Mouse (Mus musculus): ENCODE measurements at regions not wholly inside any gene's neighbourhood (a gene's known extent, or its start where the extent isn't known, plus 50 kb on each side); places are given as distances from the start of the nearest gene placed in this dataset.

DNA sequence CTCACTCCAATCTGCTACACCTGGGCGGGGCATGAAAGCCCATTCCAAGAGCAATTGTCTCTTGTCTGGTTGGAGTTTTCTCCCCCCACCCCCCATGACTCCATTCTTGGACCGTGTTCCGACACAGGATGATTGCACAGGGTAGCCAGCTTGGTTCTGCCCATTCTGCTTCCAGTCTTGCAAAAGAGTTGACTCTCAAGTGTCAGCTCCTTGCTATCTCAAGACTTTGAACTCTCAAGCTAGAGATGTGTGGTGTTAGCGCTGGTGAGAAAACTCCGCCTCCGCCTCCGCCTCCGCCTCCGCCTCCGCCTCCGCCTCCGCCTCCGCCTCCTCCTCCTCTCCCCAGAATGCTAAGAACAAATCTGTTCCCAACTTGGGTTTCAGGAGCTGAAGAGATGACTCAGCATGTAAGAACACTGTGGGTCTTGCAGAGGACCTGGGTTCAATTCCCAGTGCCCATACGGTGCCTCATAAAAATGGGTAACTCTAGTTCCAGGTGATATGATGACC lies 135.1 kb downstream of the Bcat1 start:
- no peaks in the 10 kb centered on the region for H3K27me3 ChIP-seq (replicated peaks)
- no peak for ATAC-seq (ENCODE audit: extremely low read depth, insufficient number of reproducible peaks, low FRiP score, low TSS enrichment)
- no peak overlapping the region for H3K9ac ChIP-seq
- H3K27ac ChIP-seq (replicated peaks): no peak overlapping the region
- H3K36me3 ChIP-seq: no peaks in the 10 kb centered on the region
- no peaks in the 10 kb centered on the region for H3K4me1 ChIP-seq
- no peaks in the 10 kb centered on the region for H3K9me3 ChIP-seq
- no peak overlapping the region for H3K4me3 ChIP-seq
- H3K4me2 ChIP-seq: no peak overlapping the region
- 79% methylated on average over 14 of the region's 14 CpGs for WGBS

DNA sequence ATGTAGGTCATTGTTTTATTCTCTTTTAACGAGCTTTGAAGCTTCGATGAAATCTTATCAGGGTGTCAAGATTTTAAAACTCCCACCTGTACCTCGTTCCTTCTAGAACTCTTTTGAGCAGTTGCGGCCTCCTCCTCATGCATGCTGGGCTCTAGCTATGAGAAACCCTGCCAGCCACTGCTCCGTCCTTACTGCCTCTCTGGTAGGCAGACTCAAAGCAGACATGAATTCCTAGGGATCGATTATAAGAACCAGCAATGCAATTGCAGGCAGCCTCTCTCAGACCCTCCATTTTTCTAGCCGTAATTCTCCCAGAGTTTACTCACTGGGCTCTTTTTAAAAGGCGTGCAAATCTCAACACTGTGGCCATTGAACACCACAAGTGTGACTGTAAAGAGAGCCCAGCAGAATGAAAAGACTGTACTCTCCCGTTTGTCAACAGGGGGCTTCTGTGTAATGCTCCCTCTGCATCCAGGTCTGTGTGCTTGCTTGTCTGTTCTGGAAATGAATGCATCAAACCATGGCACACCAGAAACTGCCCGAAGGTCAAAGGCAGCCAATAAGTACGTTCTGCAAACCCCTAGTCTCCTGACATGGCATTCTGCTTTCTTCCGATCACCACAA lies 137.3 kb downstream of the Bcat1 start:
- 77% methylated on average over 12 of the region's 12 CpGs for WGBS
- ATAC-seq (ENCODE audit: extremely low read depth, insufficient number of reproducible peaks, low FRiP score, low TSS enrichment): no peak

DNA sequence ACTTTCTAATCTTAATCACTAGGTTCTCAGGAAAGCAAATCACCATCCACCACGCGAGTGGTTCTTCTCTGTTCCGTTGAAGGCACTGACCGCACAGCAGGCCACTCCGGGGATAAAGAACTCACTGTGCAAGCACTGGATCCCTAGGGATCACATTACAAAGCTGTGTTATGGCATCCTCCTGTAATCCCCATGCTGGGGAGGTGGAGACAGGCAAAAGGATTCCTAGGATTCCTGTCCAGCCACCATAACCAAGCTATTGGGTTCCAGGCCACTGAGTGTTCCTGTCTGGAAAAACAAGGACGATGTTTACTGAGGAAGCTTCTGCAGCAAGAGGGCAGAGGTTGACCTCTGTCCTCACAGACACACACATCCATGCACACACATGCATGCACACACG lies 138.8 kb downstream of the Bcat1 start:
- no peak overlapping the region for H3K27ac ChIP-seq (replicated peaks)
- no peaks in the 10 kb centered on the region for H3K27me3 ChIP-seq (replicated peaks)
- no peak for ATAC-seq (ENCODE audit: extremely low read depth, insufficient number of reproducible peaks, low FRiP score, low TSS enrichment)
- H3K4me3 ChIP-seq: no peak overlapping the region
- H3K9me3 ChIP-seq: 0 out of 2 replicates have a peak, but pooled peaks cover 3% of the 10 kb centered on the region
- WGBS: 68% methylated on average over 7 of the region's 7 CpGs
- no peaks in the 10 kb centered on the region for H3K36me3 ChIP-seq
- H3K4me2 ChIP-seq: no peak overlapping the region
- H3K4me1 ChIP-seq: no peaks in the 10 kb centered on the region
- H3K9ac ChIP-seq: no peak overlapping the region

More for the DNA sequence above, 137.3 kb downstream of the Bcat1 start:
- no peak overlapping the region for H3K27ac ChIP-seq (replicated peaks)
- H3K9me3 ChIP-seq: no peaks in the 10 kb centered on the region
- H3K27me3 ChIP-seq (replicated peaks): no peaks in the 10 kb centered on the region
- no peaks in the 10 kb centered on the region for H3K36me3 ChIP-seq
- no peak overlapping the region for H3K4me3 ChIP-seq
- H3K4me2 ChIP-seq: no peak overlapping the region
- H3K4me1 ChIP-seq: no peaks in the 10 kb centered on the region
- no peak overlapping the region for H3K9ac ChIP-seq

DNA sequence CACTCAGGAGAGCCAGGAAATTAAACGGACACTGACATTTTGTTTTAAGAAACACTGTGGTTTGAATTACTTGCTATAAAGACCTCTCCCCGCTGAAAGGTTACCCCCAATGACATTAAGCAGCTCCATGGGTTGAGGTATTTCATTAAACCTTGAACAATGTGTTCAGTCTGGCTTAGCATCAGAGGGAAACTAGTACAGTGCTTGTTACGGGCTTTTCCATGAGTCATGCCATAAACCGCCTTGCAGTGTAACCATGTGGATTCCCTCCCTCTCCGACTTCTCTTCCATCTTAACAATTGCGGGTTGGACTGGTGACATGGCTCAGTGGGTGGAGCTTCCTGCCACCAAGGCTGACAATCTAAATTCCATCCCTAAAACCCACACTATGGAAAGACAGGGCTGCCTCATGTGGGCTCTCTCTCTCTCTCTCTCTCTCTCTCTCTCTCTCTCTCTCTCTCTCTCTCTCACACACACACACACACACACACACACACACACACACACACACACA lies 142.2 kb downstream of the Bcat1 start:
- Histone ChIP-seq H3K27ac (replicated peaks) (no peak overlapping the region), H3K36me3 (no peaks in the 10 kb centered on the region), H3K9ac (no peak overlapping the region), H3K4me2 (no peak overlapping the region), H3K4me3 (no peak overlapping the region), H3K27me3 (replicated peaks) (no peaks in the 10 kb centered on the region), H3K4me1 (no peaks in the 10 kb centered on the region), H3K9me3 (0 out of 2 replicates have a peak, but pooled peaks cover 3% of the 10 kb centered on the region)
- no peak for ATAC-seq (ENCODE audit: extremely low read depth, insufficient number of reproducible peaks, low FRiP score, low TSS enrichment)
- WGBS: 66% methylated on average over 6 of the region's 6 CpGs

DNA sequence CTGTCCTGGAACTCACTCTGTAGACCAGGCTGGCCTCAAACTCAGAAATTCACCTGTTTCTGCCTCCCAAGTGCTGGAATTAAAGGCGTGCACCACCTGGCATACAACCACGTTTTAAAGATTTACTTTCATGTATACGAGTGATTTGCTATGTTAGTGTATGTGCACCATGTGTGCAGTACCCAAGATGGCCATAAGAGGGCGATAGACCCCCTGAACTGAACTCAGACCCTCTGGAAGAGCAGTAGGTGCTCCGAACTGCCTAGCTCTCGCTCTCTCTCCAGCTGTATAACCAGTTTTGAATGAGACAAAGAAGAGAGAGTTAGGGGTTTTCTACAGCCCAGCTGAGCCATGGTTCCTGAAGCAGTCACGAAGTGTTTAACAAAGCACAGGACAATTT lies 143.6 kb downstream of the Bcat1 start:
- Histone ChIP-seq H3K4me1 (peaks cover 7% of the 10 kb centered on the region; the same call in 1 of the 2 replicates), H3K27me3 (replicated peaks) (no peaks in the 10 kb centered on the region), H3K36me3 (no peaks in the 10 kb centered on the region), H3K27ac (replicated peaks) (no peak overlapping the region), H3K9ac (no peak overlapping the region), H3K4me2 (no peak overlapping the region), H3K4me3 (no peak overlapping the region), H3K9me3 (0 out of 2 replicates have a peak, but pooled peaks cover 3% of the 10 kb centered on the region)
- ATAC-seq (ENCODE audit: extremely low read depth, insufficient number of reproducible peaks, low FRiP score, low TSS enrichment): no peak
- WGBS: 72% methylated on average over 7 of the region's 7 CpGs

DNA sequence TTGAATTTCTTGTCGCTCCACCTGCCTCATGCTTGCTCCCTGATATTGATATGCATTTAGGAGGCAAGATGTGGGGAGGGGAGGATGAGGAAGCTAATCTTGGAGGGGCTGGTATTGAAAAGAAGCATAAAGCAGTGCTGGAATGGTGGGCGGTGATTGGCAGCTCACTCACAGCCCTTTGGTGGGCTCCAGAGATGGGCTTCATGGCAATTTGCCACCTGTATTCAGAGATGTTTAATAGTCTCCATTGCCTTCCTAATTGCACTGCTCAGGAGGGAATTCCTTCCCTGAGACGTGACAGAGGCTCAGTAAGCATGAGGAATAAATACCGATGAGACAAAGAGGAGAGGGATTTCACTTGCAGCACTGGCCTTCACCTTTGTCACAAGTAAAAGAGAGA lies 146.0 kb downstream of the Bcat1 start:
- no peak overlapping the region for H3K9ac ChIP-seq
- no peak overlapping the region for H3K27ac ChIP-seq (replicated peaks)
- H3K36me3 ChIP-seq: no peaks in the 10 kb centered on the region
- peaks cover 7% of the 10 kb centered on the region; the same call in 1 of the 2 replicates for H3K4me1 ChIP-seq
- no peak overlapping the region for H3K4me2 ChIP-seq
- 77% methylated on average over 4 of the region's 4 CpGs for WGBS
- no peak overlapping the region for H3K4me3 ChIP-seq
- H3K9me3 ChIP-seq: 0 out of 2 replicates have a peak, but pooled peaks cover 3% of the 10 kb centered on the region
- ATAC-seq (ENCODE audit: extremely low read depth, insufficient number of reproducible peaks, low FRiP score, low TSS enrichment): no peak
- H3K27me3 ChIP-seq (replicated peaks): no peaks in the 10 kb centered on the region

DNA sequence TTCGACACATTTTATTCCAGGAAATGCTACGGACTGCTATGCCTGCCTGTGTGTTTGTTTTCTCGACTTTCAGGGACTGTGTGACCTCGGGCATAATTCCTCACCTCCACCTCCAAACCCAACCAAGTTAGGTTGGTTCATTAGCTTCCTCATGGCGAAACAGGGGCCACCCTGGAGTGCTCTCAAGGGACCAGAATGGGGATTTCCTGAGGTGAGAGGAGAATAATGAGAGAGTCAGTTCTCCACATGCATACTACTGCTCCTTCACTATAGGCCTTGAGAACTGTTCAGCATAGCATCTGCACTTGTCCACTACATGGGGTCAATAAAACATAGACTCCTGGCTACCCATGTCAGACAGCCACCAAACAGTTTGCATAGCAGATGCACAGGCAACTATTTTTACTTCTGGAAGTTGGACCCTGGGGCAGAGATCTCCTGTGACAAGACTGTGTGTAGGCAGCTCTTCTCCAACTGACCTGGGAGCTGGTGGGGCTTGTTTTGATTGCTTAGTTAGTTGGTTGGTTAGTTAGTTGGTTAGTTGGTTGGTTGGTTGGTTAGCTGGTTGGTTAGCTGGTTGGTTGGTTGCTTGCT lies 146.6 kb downstream of the Bcat1 start:
- Histone ChIP-seq H3K9me3 (0 out of 2 replicates have a peak, but pooled peaks cover 3% of the 10 kb centered on the region), H3K4me3 (no peak overlapping the region), H3K9ac (no peak overlapping the region), H3K27me3 (replicated peaks) (no peaks in the 10 kb centered on the region), H3K4me2 (no peak overlapping the region), H3K36me3 (no peaks in the 10 kb centered on the region), H3K4me1 (peaks cover 7% of the 10 kb centered on the region; the same call in 1 of the 2 replicates), H3K27ac (replicated peaks) (no peak overlapping the region)
- no peak for ATAC-seq (ENCODE audit: extremely low read depth, insufficient number of reproducible peaks, low FRiP score, low TSS enrichment)
- 67% methylated on average over 5 of the region's 5 CpGs for WGBS

DNA sequence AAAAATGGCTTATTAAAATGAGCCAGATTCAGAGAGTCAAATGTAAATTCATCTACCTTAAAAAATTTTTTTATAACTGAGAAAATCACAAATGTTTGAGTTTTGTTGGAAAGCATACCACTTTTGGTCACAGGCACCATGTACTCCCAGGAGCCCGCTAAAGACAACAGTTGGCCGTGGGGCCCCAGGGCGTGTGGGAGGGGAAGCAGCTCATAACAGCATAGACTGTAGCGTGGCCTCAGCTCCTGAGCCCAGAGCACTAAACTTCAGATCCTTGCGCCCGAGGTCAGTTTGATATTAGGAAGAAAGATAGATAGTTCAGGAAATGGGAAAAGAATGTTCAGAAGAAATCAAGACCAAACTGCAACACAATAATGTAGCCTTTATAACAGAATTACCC lies 145.8 kb upstream of the Sox5 start:
- no peaks in the 10 kb centered on the region for H3K36me3 ChIP-seq
- H3K4me3 ChIP-seq: no peak overlapping the region
- no peak overlapping the region for H3K4me2 ChIP-seq
- 0 out of 2 replicates have a peak overlapping the region, but pooled peaks have one; percentile 20 for H3K27ac ChIP-seq (replicated peaks)
- H3K9me3 ChIP-seq: 0 out of 2 replicates have a peak, but pooled peaks cover 3% of the 10 kb centered on the region
- H3K4me1 ChIP-seq: peaks cover 7% of the 10 kb centered on the region; the same call in 1 of the 2 replicates
- no peak for ATAC-seq (ENCODE audit: extremely low read depth, insufficient number of reproducible peaks, low FRiP score, low TSS enrichment)
- no peaks in the 10 kb centered on the region for H3K27me3 ChIP-seq (replicated peaks)
- no peak overlapping the region for H3K9ac ChIP-seq
- WGBS: 60% methylated on average over 6 of the region's 6 CpGs

DNA sequence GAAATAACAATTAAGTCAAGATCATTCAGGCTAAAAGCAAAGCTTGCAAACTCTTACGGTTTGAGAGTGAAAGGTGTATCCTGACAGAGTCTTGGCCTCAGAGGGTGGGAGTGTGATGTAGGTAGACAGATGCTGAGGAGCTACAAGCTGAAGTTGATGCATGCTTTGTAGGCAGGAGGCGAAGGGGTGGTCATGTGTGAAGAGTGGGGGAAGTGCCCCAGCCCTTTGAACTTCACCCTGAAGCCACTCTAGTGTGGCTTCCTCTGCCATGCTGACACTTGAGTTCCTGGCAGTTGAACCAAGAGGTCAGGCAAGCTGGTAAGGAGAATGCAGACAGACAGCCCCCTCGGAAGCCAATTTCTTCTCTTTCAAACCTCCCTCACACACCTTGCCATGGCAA lies 141.0 kb upstream of the Sox5 start:
- no peak overlapping the region for H3K4me3 ChIP-seq
- 62% methylated on average over 3 of the region's 3 CpGs for WGBS
- H3K9me3 ChIP-seq: no peaks in the 10 kb centered on the region
- peaks cover 14% of the 10 kb centered on the region for H3K4me1 ChIP-seq
- no peak overlapping the region for H3K4me2 ChIP-seq
- H3K36me3 ChIP-seq: no peaks in the 10 kb centered on the region
- H3K9ac ChIP-seq: no peak overlapping the region
- no peaks in the 10 kb centered on the region for H3K27me3 ChIP-seq (replicated peaks)
- no peak for ATAC-seq (ENCODE audit: extremely low read depth, insufficient number of reproducible peaks, low FRiP score, low TSS enrichment)
- H3K27ac ChIP-seq (replicated peaks): no peak overlapping the region

DNA sequence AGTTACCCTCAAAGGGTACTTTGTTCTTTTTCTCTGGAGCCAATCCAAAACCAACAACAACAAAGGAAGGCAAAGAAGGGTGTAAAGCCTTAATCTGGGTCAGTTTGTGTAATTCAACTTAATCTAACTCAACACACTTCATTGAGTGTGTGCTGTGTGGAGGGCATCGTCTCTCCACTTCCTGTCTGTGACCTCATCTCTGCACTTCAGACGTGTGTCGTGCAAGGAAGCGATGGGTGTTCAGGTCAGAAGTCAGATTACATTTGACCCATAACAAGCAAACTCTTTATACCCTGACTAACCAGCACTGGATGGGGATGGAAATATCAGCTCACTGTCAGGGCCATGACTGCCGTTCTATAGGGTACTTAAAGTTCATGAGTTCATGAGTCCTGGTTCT lies 138.0 kb upstream of the Sox5 start:
- H3K4me2 ChIP-seq: no peak overlapping the region
- no peak for ATAC-seq (ENCODE audit: extremely low read depth, insufficient number of reproducible peaks, low FRiP score, low TSS enrichment)
- peak overlapping the region; percentile 37; the same call in 1 of the 2 replicates for H3K27ac ChIP-seq (replicated peaks)
- no peak overlapping the region for H3K9ac ChIP-seq
- WGBS: 31% methylated on average over 5 of the region's 5 CpGs
- no peaks in the 10 kb centered on the region for H3K9me3 ChIP-seq
- no peak overlapping the region for H3K4me3 ChIP-seq
- H3K4me1 ChIP-seq: peaks cover 20% of the 10 kb centered on the region
- H3K27me3 ChIP-seq (replicated peaks): no peaks in the 10 kb centered on the region
- no peaks in the 10 kb centered on the region for H3K36me3 ChIP-seq

DNA sequence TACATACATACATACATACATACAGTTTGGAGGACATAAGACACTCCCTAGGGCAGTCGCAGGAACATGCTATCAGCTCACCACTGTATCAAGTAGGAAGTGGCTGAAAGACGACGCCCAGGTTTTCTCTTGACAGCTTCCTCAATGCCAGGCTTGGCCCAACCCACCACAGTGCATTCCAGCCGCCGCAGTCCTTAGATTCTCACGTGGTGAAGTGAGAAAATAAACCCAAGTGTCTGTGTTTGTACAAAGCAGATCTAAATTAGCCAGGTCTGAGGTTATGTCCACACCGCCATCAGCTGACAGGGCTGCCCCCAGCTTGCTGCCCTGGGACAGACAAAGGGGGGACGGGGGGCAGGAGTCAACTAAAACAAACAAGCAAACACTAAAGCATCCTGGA lies 135.4 kb upstream of the Sox5 start:
- Histone ChIP-seq H3K27ac (replicated peaks) (peak overlapping the region; percentile 66; the same call in 1 of the 2 replicates), H3K4me2 (peak overlapping the region; percentile 42), H3K9me3 (no peaks in the 10 kb centered on the region), H3K4me1 (peaks cover 20% of the 10 kb centered on the region), H3K9ac (no peak overlapping the region), H3K36me3 (no peaks in the 10 kb centered on the region), H3K27me3 (replicated peaks) (no peaks in the 10 kb centered on the region), H3K4me3 (no peak overlapping the region)
- 10% methylated on average over 8 of the region's 8 CpGs for WGBS
- ATAC-seq (ENCODE audit: extremely low read depth, insufficient number of reproducible peaks, low FRiP score, low TSS enrichment): peak; percentile 35; the same call in 1 of the 2 replicates

All from heart, embryonic 13.5 days (tissue).